Mouse (Mus musculus): Measurements from ENCODE around the gene Phf10. TPM values are rescaled to one million over a fixed set of nuclear protein-coding genes. Genes with fewer than 3 reads are reported as not detected.
"Not testable (repeated sequence)": the region's sequence is repeated elsewhere in the genome, so short reads cannot be mapped to it uniquely, and the experiment has no call there.

The Phf10 gene
- total RNA-seq, 2 experiments from 2014 or later = 73.0 to 204 TPM

DNA sequence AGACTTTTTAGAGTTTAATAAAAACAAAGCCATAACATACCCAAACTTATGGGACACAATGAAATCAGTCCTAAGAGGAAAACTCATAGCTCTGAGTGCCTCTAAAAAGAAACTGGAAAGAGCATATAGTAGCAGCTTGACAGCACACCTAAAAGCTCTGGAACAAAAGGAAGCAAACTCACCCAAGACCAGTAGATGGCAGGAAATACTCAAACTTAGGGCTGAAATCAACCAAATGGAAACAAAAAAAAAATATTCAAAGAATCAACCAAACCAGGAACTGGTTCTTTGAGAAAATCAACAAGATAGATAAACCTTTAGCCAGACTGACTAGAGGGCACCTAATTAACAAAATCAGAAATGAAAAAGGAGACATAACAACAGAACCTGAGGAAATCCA is 66.0 kb downstream of the Phf10 start:
- ATAC-seq (replicated peaks; ENCODE audit: poor library complexity) = not testable (repeated sequence)

Other genes with a start within 250 kb of the Phf10 start
- 0.51 and 1.3 TPM in 2 replicates for gene Wdr27, start 18.1 kb downstream of the Phf10 start, total RNA-seq (2015)
- 0.37 TPM in 1 of 2 replicates, not detected in the other for gene Wdr27, start 18.1 kb downstream of the Phf10 start, total RNA-seq (2017)
- 11.0 and 13.0 TPM in 2 replicates for gene 1600012H06Rik, start 18.1 kb downstream of the Phf10 start, total RNA-seq (2015)
- 9.5 and 12.2 TPM in 2 replicates for gene 1600012H06Rik, start 18.1 kb downstream of the Phf10 start, total RNA-seq (2017)
- 3.7 and 4.0 TPM in 2 replicates for gene 9030025P20Rik, start 17.2 kb upstream of the Phf10 start, total RNA-seq (2015)
- gene 9030025P20Rik, start 17.2 kb upstream of the Phf10 start, total RNA-seq (2017) = 4.7 and 7.6 TPM in 2 replicates
- gene Gm3417, start 17.5 kb upstream of the Phf10 start, total RNA-seq (2015) = 0.24 and 0.52 TPM in 2 replicates
- gene Gm3417, start 17.5 kb upstream of the Phf10 start, total RNA-seq (2017) = 1.1 TPM in 1 of 2 replicates, not detected in the other
- gene Gm3435, start 48.9 kb upstream of the Phf10 start, total RNA-seq (2015) = 3.9 and 4.3 TPM in 2 replicates
- gene Gm3435, start 48.9 kb upstream of the Phf10 start, total RNA-seq (2017) = 2.0 and 2.9 TPM in 2 replicates
- 57.6 and 71.7 TPM in 2 replicates for gene Ermard, start 79.9 kb upstream of the Phf10 start, total RNA-seq (2015)
- 24.2 and 39.0 TPM in 2 replicates for gene Ermard, start 79.9 kb upstream of the Phf10 start, total RNA-seq (2017)
- gene Tcte3, start 80.2 kb upstream of the Phf10 start, total RNA-seq (2015) = 1.0 and 1.9 TPM in 2 replicates
- gene Tcte3, start 80.2 kb upstream of the Phf10 start, total RNA-seq (2017) = 0.33 TPM in 1 of 2 replicates, not detected in the other
- gene Gm3448, start 80.3 kb upstream of the Phf10 start, total RNA-seq (2015) = 10.1 and 11.6 TPM in 2 replicates
- 15.4 and 16.3 TPM in 2 replicates for gene Gm3448, start 80.3 kb upstream of the Phf10 start, total RNA-seq (2017)

Data from megakaryocyte progenitor cell, adult 5-6 weeks (primary cell).